Mouse (Mus musculus): ENCODE results near the gene Prdx2.

GRCm38 (mm10) chr8:84987388-84987787, 18.0 kb downstream of the Prdx2 start:
- TF ChIP-seq CTCF (IDR thresholded peaks at IDR 0.05; ENCODE audit: extremely low read depth, insufficient read depth, insufficient read length, insufficient replicate concordance): no peak
- TF ChIP-seq POLR2A (IDR thresholded peaks at IDR 0.05; ENCODE audit: low read depth, low read length): no peak

All from spleen, adult 2 months (tissue).